Mouse (Mus musculus): ENCODE data around the gene P4htm.

P4htm gene

GRCm38 (mm10) chr9:108546875-108547274 lies 50.6 kb downstream of the P4htm start:
- no peak for DNase-seq (ENCODE audit: low read depth, low spot score)

DNA sequence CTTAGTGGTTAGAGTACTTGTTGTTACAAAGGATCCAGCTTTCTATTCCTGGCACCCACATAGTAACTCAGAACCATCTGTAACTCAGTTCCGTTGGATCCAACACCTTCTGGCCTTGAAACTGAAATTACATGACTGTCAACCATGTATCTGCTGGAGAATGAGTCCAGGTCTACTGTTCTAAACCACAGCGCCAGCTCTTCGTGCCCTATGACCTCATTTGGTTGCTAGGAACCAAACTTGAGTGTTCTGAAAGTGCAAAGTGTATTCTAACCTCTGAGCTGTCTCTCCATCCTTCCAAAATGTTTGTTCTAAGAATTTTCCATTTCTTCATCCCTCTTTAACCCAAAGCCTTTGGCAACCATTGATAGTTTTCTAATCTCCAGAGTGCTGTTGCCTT lies 51.5 kb downstream of the P4htm start:
- DNase-seq (ENCODE audit: low read depth, low spot score): no peak

GRCm38 (mm10) chr9:108540846-108541245 lies 56.6 kb downstream of the P4htm start:
- no peak for DNase-seq (ENCODE audit: low read depth, low spot score)

DNA sequence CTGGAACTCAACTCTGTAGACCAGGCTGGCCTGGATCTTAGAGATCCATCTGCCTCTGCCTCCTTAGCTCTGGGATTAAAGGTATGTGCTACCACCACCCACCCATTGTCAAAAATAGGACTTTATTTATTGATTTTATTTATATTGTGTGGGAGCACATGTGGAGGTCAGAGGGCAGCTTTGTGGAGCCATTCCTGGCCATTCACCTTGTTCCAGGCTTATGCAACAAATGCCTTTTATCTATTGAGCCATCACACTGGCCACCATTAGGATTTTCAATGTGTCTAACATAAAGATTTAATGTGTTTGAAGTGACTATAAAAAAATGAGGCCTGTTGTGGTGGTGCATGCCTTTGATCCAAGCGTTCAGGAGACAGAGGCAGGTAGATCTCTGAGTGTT lies 66.0 kb downstream of the P4htm start:
- DNase-seq (ENCODE audit: low read depth, low spot score): no peak

DNA sequence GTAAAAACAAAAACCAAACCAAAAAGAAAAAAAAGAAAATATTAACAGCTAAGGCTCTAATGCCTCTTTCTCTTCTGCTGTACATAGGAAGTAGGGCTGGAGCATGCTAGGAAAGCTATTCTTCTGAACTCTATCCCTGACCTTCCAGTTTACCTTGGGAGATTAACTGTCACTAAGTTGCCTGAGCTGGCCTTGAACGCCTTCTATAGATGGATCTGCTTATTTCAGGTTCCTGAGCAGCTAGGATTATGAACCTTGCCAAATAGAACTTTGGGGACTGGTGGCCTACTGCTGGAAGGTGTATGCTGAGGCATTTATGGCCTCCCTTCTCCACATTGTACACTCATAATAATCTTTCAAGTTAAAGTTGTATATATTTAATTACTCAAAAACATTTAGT lies 66.5 kb downstream of the P4htm start:
- no peak for DNase-seq (ENCODE audit: low read depth, low spot score)
